Mouse (Mus musculus): ENCODE results near the gene Plekhg2.
A peak's percentile ranks its signal among the peaks of the same experiment; 100 is the strongest.

The Plekhg2 gene

GRCm38 (mm10) chr7:28326457-28326856, 45.9 kb downstream of the Plekhg2 start:
- no peak for DNase-seq

- no peak for DNase-seq
Measured at GRCm38 (mm10) chr7:28325293-28325692, 47.1 kb downstream of the Plekhg2 start.

- no peak for DNase-seq
Measured at GRCm38 (mm10) chr7:28321974-28322720, 50.3 kb downstream of the Plekhg2 start.

GRCm38 (mm10) chr7:28318714-28319113, 53.7 kb downstream of the Plekhg2 start:
- DNase-seq: no peak

- DNase-seq: no peak
Measured at GRCm38 (mm10) chr7:28318036-28318435, 54.4 kb downstream of the Plekhg2 start.

GRCm38 (mm10) chr7:28311926-28312543, 60.4 kb downstream of the Plekhg2 start, which contains the start of gene Timm50:
TSS of gene Timm50 (minus strand) at chr7:28312072.
- DNase-seq: peak; percentile 96

GRCm38 (mm10) chr7:28311151-28311925, 61.1 kb downstream of the Plekhg2 start:
- DNase-seq: no peak

GRCm38 (mm10) chr7:28309737-28310136, 62.7 kb downstream of the Plekhg2 start:
- DNase-seq: no peak
